Mouse (Mus musculus) embryonic facial prominence, embryonic 12.5 days (tissue): Measurements from ENCODE around the gene Itpkc. TPM values are rescaled to one million over a fixed set of nuclear protein-coding genes. Genes with fewer than 3 reads are reported as not detected.

Source experiments
- ATAC-seq: fragments of 200-750 bp; cut with Nextera tagmentation; 2 replicates; pipeline ENCODE4 v1.8.0; 2017; ENCODE audit not compliant: insufficient number of reproducible peaks, insufficient read depth, low FRiP score, low TSS enrichment
- H3K27ac ChIP-seq: fragments of 300-500 bp; sonication (generic); 2 replicates; pipeline ENCODE4 v1.5.1; 2016; ENCODE audit warnings: mild to moderate bottlenecking
- H3K27me3 ChIP-seq: fragments of 300-500 bp; sonication (generic); 2 replicates; pipeline ENCODE4 v1.6.1; 2016; ENCODE audit warnings: mild to moderate bottlenecking, moderate library complexity
- H3K36me3 ChIP-seq: fragments of 300-500 bp; sonication (generic); 2 replicates; pipeline ENCODE4 v1.6.1; 2016; ENCODE audit warnings: mild to moderate bottlenecking
- H3K4me1 ChIP-seq: fragments of 300-500 bp; sonication (generic); 2 replicates; pipeline ENCODE4 v1.6.1; 2016
- H3K4me2 ChIP-seq: fragments of 300-500 bp; sonication (generic); replicated peaks from 2 replicates; pipeline ENCODE4 v1.6.1; 2016; ENCODE audit warnings: mild to moderate bottlenecking, moderate library complexity
- H3K4me3 ChIP-seq: fragments of 300-500 bp; sonication (generic); 2 replicates; pipeline ENCODE4 v1.5.1; 2016; ENCODE audit warnings: mild to moderate bottlenecking
- H3K9ac ChIP-seq: fragments of 300-500 bp; sonication (generic); 2 replicates; pipeline ENCODE4 v1.6.1; 2016; ENCODE audit warnings: mild to moderate bottlenecking, moderate library complexity
- H3K9me3 ChIP-seq: fragments of 300-500 bp; sonication (generic); 2 replicates; pipeline ENCODE4 v1.6.1; 2016; ENCODE audit warnings: mild to moderate bottlenecking, moderate library complexity
- WGBS: fragments of 180-500 bp; shearing (Covaris S2); methylation state at CpG from one replicate; pipeline ENCODE4 v1.1.7; 2016; 5-methylcytosine and 5-hydroxymethylcytosine counted together
- polyA plus RNA-seq: library from polyadenylated mRNA; unstranded; fragments of >200 nt; fragmentation: Nextera tagmentation; extraction: Ambion mirVana; gene quantifications from 2 replicates; pipeline ENCODE4 v1.2.1, GENCODE M21; 2016

Itpkc gene
- polyA plus RNA-seq, 1 experiment from 2014 or later: 9.2 TPM

DNA sequence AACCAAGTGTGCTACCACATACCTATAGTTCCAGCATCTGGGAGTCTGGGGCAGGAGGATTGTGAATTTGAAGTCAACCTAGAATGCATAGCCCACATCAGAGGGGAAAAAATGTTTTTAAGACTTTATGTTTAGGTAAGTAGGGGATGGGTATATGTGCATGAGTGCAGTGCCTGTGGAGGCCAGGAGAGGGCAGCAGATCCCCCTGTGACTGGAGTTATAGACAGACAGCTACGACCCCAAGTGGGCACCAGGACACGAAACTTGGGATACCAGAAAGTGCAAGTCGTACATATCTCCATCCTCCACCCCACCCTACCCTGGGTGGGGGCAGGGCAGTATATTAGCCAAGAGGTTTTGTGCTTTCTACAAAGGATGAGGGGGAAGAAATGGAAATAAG is 43.5 kb downstream of the Itpkc start:
- ATAC-seq: no peak
- Histone ChIP-seq H3K9me3 (no peaks in the 10 kb centered on the region), H3K27me3 (no peaks in the 10 kb centered on the region), H3K27ac (no peak overlapping the region), H3K36me3 (peaks cover 62% of the 10 kb centered on the region), H3K4me2 (no peak overlapping the region), H3K4me3 (no peak overlapping the region), H3K4me1 (no peaks in the 10 kb centered on the region), H3K9ac (no peak overlapping the region)
- 58% methylated on average over 3 of the region's 3 CpGs for WGBS

DNA sequence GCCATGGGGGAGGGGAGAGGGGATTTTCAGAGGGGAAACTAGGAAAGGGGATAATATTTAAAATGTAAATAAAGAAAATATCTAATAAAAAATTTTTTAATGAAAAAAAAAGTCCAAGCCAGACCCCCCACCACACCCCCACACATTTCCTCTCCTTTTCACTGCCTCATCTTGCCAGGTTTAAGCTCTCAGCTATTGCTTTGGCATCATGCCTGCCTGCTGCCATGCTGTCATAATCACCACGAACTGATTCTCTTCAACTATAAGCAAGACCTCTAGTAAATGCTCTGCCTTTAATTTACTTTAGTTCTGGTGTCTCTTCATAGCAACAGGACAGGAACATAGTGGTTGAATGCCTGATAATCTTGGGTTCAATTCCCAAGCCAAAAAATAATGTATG is 46.0 kb downstream of the Itpkc start:
- no peak for ATAC-seq
- H3K36me3 ChIP-seq: peaks cover 38% of the 10 kb centered on the region
- H3K4me3 ChIP-seq: no peak overlapping the region
- peaks cover 10% of the 10 kb centered on the region; the same call in 1 of the 2 replicates for H3K4me1 ChIP-seq
- no peak overlapping the region for H3K27ac ChIP-seq
- 79% methylated on average over 1 of the region's 1 CpGs for WGBS
- H3K9ac ChIP-seq: no peak overlapping the region
- H3K4me2 ChIP-seq: no peak overlapping the region
- H3K9me3 ChIP-seq: no peaks in the 10 kb centered on the region
- no peaks in the 10 kb centered on the region for H3K27me3 ChIP-seq

DNA sequence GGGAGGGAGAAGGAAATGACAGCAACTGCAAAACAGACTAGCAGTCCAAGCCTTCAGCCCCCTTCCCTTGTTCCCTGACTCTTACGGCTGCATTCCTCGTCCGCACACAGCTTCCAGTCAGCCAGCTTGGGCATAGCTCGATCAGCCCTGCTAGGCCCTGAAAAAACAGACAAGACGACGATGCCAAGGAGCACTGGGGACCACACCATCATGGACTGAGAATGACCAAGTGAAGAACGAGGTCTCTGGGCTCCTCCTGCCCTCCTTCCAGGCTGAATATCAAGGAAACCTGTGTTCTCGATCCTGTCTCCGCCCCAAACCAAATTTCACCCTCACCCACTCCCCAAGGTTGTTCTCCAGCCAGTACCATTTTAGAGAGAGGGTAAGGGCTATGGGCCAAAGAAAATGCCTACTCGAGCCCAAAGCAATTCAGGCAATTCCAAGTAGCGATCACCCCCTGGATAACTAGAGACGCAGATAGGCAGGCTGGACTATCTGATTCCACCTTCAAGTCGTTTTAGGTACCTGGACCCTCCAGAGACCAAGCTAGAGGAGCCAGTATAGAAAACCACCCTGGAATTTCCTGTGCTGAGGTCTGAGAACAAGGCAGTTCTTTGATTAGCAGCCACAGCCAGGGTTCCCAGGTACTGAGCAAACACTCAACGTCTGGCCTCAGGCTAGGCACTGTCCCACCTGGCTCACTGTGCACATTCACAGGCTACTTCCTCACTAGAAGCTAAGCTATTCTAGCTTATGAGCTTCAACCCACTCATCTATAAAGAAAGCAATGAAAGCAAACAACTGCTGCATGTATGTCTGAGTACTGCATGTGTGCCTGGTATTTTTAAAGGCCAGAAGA is 47.4 kb downstream of the Itpkc start, which contains the start of the genes Gm21983 and Mia:
Gm21983 (minus strand) TSS at position 250 of the 859 bp plus-strand sequence.
Mia (minus strand) TSS at position 321 of the 859 bp plus-strand sequence.
- Histone ChIP-seq H3K36me3 (peaks cover 24% of the 10 kb centered on the region), H3K27me3 (no peaks in the 10 kb centered on the region), H3K4me3 (peak within 1 kb of the TSS; percentile 60), H3K4me1 (peaks cover 10% of the 10 kb centered on the region; the same call in 1 of the 2 replicates), H3K4me2 (peak within 1 kb of the TSS; percentile 47), H3K27ac (peak within 1 kb of the TSS; percentile 78), H3K9ac (no peak within 1 kb of the TSS), H3K9me3 (no peaks in the 10 kb centered on the region)
- 64% methylated on average over 14 of the region's 14 CpGs for WGBS
- no peak for ATAC-seq

DNA sequence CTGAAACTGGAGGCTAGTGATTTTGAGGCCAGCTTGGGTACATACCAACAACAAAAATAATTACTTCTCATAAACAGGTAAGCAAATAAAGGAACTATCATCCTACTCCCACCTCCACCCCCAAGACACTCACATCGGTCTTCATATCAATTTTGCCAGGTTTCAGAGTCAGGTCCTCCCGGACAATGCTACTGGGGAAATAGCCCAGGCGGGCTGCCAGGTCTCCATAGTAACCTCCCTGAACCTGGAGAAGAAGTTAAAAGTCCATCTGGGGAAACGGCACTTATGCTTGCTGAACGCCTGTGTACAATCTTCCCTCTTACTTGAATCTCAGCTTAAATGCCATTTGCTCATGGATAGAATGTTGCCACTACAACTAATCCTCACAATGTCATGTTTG is 48.4 kb downstream of the Itpkc start:
- no peak for ATAC-seq
- Histone ChIP-seq H3K4me2 (peak overlapping the region; percentile 47), H3K9me3 (no peaks in the 10 kb centered on the region), H3K36me3 (peaks cover 13% of the 10 kb centered on the region), H3K27ac (0 out of 2 replicates have a peak overlapping the region, but pooled peaks have one; percentile 78), H3K9ac (no peak overlapping the region), H3K27me3 (no peaks in the 10 kb centered on the region), H3K4me3 (peak overlapping the region; percentile 60), H3K4me1 (peaks cover 10% of the 10 kb centered on the region; the same call in 1 of the 2 replicates)
- 77% methylated on average over 5 of the region's 5 CpGs for WGBS

DNA sequence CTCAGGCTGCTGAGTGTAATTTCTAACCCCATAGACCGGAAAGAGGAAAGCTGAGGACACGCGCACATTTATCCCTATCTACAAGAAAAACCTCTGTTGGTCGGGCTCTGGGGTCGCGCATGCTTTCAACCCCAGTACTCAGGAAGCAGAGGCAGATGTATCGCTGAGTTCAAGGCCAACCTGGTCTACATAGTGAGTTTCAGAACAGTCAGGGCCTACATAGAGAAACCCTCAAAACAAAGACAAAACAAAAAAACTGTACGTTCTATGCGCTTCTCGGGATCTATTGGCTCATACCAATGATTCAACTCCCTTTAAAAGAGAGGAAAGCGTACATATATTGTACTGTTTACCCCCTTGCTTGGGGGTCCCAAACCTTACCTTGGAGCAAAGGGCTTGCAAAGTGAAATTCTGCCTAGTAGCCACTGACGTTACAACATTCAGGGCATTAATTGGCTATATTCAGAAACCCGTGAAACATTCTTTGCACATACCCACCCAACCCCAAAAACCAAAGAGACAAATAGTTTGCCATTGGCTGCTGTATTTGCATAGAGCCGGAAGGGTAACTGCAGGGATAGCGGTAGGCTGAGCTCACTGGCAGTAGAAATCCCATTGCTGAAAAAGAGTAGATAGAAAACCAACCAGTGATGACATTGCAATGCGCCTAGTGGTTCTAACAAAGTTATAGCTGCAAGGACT is 49.1 kb downstream of the Itpkc start:
- peak overlapping the region; percentile 60 for H3K4me3 ChIP-seq
- H3K27me3 ChIP-seq: no peaks in the 10 kb centered on the region
- 49% methylated on average over 16 of the region's 16 CpGs for WGBS
- no peak for ATAC-seq
- peaks cover 10% of the 10 kb centered on the region; the same call in 1 of the 2 replicates for H3K36me3 ChIP-seq
- H3K27ac ChIP-seq: peak overlapping the region; percentile 71
- peak overlapping the region; percentile 47 for H3K4me2 ChIP-seq
- peak overlapping the region; percentile 5; the same call in 1 of the 2 replicates for H3K9ac ChIP-seq
- no peaks in the 10 kb centered on the region for H3K9me3 ChIP-seq
- H3K4me1 ChIP-seq: peaks cover 10% of the 10 kb centered on the region; the same call in 1 of the 2 replicates

DNA sequence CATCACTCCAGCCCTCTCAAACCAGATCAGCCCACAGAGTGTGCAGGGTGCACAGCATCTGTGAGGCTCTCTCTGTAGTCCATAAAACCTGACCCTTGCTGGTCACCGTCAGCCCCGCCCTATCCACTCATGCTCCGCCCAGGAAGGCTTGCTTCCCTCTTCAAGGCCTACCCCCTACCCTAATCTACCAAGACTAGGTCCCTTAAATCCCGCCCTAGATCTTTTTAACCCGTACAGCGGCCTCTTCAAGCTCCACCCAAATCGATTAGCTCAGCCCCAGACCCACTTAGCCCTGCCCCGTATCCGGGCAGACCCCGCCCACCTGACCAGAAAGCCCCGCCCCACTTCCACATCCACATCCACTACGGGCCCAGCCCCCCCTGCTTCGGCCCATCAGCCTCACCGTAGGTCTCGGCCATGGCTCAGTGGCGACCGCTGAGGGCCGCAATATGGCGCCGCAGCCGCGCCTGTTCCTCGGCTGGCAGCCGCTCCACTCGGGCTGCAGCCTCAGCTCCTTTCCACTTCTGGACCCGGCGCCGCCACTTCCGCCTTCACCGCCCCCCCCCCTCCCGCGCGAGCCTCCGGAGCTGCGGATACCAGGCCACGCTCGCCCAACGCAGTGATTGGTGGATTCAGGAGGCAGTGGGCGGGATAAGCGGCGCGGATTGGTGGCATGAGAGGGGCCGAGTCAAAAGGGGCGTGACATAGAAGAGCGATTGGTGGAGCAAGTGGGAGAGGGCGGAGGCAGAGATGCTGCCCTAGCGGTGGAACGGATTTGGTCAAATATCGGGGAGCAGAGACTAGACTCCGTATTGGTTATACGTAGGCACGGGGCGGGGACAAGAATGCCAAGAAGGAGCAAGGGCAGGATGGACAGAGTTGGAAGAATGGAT is 49.9 kb downstream of the Itpkc start, which contains the start of gene Rab4b:
Rab4b (minus strand) TSS at position 573 of the 893 bp plus-strand sequence.
- under 1% methylated on average over 53 of the region's 53 CpGs for WGBS
- peak within 1 kb of the TSS; percentile 93 for H3K27ac ChIP-seq
- peak within 1 kb of the TSS; percentile 50 for H3K4me2 ChIP-seq
- no peaks in the 10 kb centered on the region for H3K9me3 ChIP-seq
- peak; percentile 95 for ATAC-seq
- H3K36me3 ChIP-seq: peaks cover 12% of the 10 kb centered on the region; the same call in 1 of the 2 replicates
- peaks cover 10% of the 10 kb centered on the region; the same call in 1 of the 2 replicates for H3K4me1 ChIP-seq
- H3K9ac ChIP-seq: peak within 1 kb of the TSS; percentile 47
- peak within 1 kb of the TSS; percentile 60 for H3K4me3 ChIP-seq
- H3K27me3 ChIP-seq: no peaks in the 10 kb centered on the region

DNA sequence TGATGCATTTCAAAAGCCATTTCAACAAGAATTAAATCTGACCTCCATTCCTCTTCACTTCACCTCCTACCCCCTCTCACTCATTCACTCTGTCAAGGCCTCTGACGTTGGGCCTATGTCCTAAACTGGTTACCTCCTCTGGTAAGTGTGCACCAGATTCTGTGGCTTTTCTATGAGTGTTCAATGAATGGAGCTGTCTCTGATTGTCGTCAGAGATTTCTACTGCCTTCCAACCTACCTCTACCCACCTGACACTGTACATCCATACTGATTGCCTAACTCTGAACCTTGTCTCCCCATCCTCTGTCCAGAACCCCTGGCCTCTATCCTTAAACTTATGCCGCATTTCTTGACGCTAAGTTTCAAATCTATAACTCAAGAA is 50.5 kb downstream of the Itpkc start:
- WGBS: 21% methylated on average over 4 of the region's 4 CpGs
- ATAC-seq: no peak; the same call in 1 of the 2 replicates
- peak overlapping the region; percentile 47 for H3K9ac ChIP-seq

DNA sequence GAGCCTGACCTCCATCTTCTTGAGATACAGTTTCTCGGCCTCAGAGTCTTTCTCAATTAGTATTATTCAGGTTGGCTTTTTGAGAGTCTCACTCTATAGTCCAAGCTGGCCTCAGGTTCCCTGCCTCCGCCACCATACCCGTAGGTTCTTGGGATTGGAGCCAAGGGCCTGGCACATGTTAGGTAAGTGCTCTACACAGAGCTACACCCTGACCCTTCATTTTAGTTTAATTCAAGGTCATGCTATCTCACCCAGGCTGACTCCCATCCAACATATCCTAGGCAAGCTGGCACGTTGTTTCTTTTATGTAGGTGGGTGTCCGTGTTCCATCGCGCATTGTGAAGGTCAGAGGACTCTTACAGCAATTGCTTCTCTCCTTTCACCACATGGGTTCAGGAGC is 53.6 kb downstream of the Itpkc start:
- WGBS: 95% methylated on average over 7 of the region's 7 CpGs
- no peak for ATAC-seq
- no peaks in the 10 kb centered on the region for H3K9me3 ChIP-seq
- no peak overlapping the region for H3K4me3 ChIP-seq
- no peak overlapping the region for H3K9ac ChIP-seq
- no peak overlapping the region for H3K4me2 ChIP-seq
- H3K36me3 ChIP-seq: peaks cover 31% of the 10 kb centered on the region
- no peaks in the 10 kb centered on the region for H3K27me3 ChIP-seq
- peaks cover 10% of the 10 kb centered on the region; the same call in 1 of the 2 replicates for H3K4me1 ChIP-seq
- no peak overlapping the region for H3K27ac ChIP-seq

More for the DNA sequence above, 50.5 kb downstream of the Itpkc start:
- Histone ChIP-seq H3K36me3 (peaks cover 9% of the 10 kb centered on the region; the same call in 1 of the 2 replicates), H3K27me3 (no peaks in the 10 kb centered on the region), H3K9me3 (no peaks in the 10 kb centered on the region), H3K4me3 (peak overlapping the region; percentile 60), H3K27ac (peak overlapping the region; percentile 93), H3K4me1 (peaks cover 10% of the 10 kb centered on the region; the same call in 1 of the 2 replicates), H3K4me2 (peak overlapping the region; percentile 50)

DNA sequence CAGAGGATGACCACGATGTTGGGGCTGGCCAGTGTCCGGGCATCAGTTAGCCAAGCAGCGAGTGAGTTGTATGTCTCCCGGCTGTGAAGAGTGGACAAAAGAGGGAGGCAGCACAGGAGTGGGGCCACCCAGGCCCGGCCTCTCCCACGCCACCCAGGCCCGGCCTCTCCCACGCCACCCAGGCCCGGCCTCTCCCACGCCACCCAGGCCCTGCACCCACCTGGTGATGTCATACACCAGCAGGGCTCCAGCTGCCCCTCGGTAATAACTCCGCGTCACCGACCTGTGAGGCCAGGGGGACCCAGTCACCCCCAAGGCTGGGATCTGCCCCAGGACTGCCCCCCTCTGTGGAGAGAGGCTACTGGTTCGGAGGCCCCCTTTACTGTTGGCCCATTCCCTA is 54.0 kb downstream of the Itpkc start:
- Histone ChIP-seq H3K36me3 (peaks cover 34% of the 10 kb centered on the region), H3K9ac (no peak overlapping the region), H3K4me3 (no peak overlapping the region), H3K9me3 (no peaks in the 10 kb centered on the region), H3K27ac (no peak overlapping the region), H3K4me2 (no peak overlapping the region), H3K4me1 (peaks cover 7% of the 10 kb centered on the region; the same call in 1 of the 2 replicates), H3K27me3 (no peaks in the 10 kb centered on the region)
- WGBS: 92% methylated on average over 15 of the region's 15 CpGs
- no peak for ATAC-seq

DNA sequence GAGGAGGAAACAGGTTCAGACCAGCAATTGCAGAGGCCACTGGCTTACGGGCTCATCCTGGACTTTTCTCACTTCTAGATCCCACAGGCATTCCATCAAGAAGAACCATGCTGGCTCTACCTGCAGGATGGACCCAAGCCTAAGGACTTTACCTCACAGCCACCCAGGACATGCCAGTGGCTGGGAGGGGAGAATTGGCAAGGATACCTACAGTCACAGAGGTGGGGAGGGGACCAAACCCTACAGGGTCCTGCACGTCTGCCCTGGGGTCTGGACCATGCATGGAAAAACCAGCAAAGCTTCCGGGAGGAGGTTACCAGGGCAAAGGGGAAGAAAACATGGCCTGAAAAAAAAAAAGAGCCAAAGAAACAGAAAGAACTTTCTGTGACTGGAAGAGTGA is 57.5 kb downstream of the Itpkc start:
- peaks cover 40% of the 10 kb centered on the region for H3K36me3 ChIP-seq

More for the DNA sequence above, 57.5 kb downstream of the Itpkc start:
- H3K9ac ChIP-seq: no peak overlapping the region
- WGBS: 90% methylated on average over 3 of the region's 3 CpGs
- no peak overlapping the region for H3K27ac ChIP-seq
- ATAC-seq: no peak
- no peak overlapping the region for H3K4me3 ChIP-seq
- H3K4me1 ChIP-seq: peaks cover 5% of the 10 kb centered on the region; the same call in 1 of the 2 replicates
- no peak overlapping the region for H3K4me2 ChIP-seq
- no peaks in the 10 kb centered on the region for H3K27me3 ChIP-seq
- H3K9me3 ChIP-seq: no peaks in the 10 kb centered on the region
